Mouse (Mus musculus) left cerebral cortex, adult 2 months (tissue): Measurements from ENCODE around the gene Abcb11. TPM values are rescaled to one million over a fixed set of nuclear protein-coding genes. Genes with fewer than 3 reads are reported as not detected.

Experiments
- DNase-seq, 2 experiments: peaks; one replicate each; pipeline ENCODE4 v3.0.0; 2021 to 2022; ENCODE audit warnings: low spot score in 2 of 2, mixed read lengths in 1 of 2; ENCODE audit errors: extremely low spot score in 1 of 2
- H3K27ac ChIP-seq: fragments of 200-600 bp; 2 replicates; pipeline ENCODE4 v1.8.1; 2022
- H3K4me3 ChIP-seq: fragments of 200-600 bp; 2 replicates; pipeline ENCODE4 v1.8.1; 2022
- CTCF ChIP-seq: fragments of 200-600 bp; IDR thresholded peaks from 2 replicates; pipeline ENCODE4 v1.8.1; 2022; ENCODE audit warnings: antibody characterized with exemption, mild to moderate bottlenecking, moderate library complexity
- intact Hi-C: fragments of 180-260 bp; cut with DNase I; formaldehyde crosslinking; loops from one replicate; pipeline ENCODE4 v1.15.1; 2025
- total RNA-seq, 2 experiments: library from RNA; stranded (reverse); gene quantifications; 2 replicates each; pipeline ENCODE4 v1.2.3; 2021

Gene Abcb11
- total RNA-seq, 2 experiments from 2014 or later = not detected

DNA sequence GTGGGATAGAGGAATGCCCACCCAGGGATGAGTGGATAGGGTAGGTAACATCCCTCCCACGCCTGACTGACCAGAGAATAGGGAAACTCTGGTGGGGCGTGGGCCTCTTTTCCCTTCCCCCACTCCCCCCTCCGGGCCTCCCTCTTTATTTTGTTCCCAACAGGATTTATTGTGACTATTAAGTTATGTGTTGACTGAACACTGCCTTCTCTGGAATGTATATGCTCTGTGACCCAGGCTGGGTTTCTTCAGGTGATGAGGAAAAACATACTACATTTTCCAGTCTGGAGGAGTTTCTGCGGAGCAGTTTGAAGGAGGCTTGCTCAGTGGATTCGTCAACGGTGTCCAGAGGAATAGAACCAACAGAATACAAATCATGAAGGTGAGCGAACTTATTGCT is 131.6 kb downstream of the Abcb11 start, which contains the start of gene G6pc2:
Gene G6pc2, plus strand, starts transcription at position 301 of the 400 bp plus-strand sequence.
- no peak for TF ChIP-seq CTCF
- intact Hi-C loops = no loop called here
- Histone ChIP-seq H3K27ac (no peak within 1 kb of the TSS), H3K4me3 (no peak within 1 kb of the TSS)
- DNase-seq = no peak

DNA sequence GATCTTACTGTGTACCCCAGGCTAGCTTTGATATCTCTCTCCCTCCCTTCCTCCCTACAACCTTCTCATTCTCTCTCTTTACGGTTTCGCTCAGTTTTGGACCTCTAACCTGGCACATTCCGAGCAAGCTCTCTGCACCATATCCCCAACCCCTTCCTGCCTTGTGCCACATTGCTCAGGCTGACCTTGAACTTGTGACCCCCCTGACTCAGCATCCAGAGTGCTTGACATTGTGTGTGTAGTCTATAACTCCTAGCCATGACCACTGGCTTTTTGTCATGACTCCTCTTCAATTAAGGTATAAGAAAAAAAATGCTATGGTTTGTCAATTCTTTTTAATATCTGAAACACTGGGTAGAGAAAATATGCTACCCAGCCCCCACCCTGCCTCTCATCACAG is 132.7 kb downstream of the Abcb11 start:
- intact Hi-C loops = no loop called here
- H3K27ac ChIP-seq = no peak overlapping the region
- no peak for DNase-seq
- no peak overlapping the region for H3K4me3 ChIP-seq
- TF ChIP-seq CTCF = no peak

DNA sequence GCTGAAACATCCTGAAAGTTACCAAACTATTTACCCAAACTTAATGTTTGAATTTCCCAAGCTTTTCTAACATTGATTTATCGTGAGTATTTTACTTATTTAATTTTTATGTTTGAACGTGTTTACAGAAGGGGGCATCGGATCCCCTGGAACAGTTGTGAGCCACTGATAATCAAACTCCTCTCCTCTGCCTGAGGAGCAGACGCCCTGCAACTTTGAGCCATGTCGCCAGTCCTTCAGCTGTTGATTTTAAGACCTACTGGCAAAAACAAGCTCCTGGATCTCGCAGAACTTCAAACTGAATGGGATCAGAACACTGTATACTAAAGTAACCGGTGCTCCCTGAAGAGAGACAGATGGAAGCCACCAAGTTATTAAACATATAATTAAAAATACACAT is 135.9 kb downstream of the Abcb11 start:
- intact Hi-C loops = no loop called here
- TF ChIP-seq CTCF = no peak
- Histone ChIP-seq H3K27ac (no peak overlapping the region), H3K4me3 (peak overlapping the region; percentile 76)
- no peak for DNase-seq

DNA sequence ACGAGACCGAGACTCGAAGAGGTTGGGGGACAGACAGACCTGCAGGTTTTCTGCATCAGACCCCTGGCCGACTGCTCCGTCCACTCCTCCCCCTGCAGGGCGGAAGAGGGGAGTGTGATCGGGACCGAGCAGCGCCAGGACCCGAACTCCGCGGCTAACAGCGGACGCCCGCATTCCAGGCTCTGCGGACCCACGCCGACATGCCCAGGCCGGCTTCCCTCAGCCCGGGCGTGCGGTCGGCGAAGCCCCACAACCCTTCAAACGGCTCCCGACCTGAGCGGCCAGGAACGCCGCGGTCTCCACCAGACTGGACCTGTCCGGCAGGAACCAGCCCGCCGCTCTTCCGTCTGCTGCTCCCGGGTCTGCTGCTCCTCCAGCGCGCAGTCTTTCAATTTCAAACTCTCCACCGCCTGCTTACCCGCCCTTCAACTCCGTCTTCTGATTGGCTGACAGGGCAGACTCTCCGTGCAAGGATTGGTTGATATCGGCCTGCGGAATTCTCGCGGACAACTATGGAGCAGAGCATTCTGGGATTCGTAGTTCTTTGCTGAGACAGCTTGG is 136.5 kb downstream of the Abcb11 start, which contains the start of gene Spc25:
Gene Spc25, minus strand, starts transcription at position 404 of the 561 bp plus-strand sequence.
- H3K4me3 ChIP-seq = peak within 1 kb of the TSS; percentile 76
- DNase-seq = peak; percentile 83 to 87
- intact Hi-C loops = no loop called here
- H3K27ac ChIP-seq = no peak within 1 kb of the TSS
- TF ChIP-seq CTCF = no peak; the same call in none of the 2 replicates

DNA sequence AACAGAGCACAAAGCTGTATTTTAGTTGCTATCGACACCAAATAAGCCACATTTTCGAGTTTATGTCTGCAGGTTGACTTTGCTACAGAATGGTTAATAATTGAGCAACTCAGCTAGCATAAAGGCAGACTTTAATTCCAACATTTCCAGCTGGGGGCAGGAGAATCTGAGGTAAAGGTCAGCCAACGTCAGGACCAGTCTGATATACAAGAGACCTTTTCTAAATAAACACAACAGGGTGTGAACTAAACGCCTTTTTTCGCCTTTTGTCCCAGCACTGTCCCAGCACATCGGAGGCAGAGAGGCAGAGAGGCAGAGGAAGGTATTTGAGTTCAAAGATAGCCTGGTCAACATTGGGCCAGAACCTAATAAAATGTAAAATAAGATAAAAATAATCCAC is 137.2 kb downstream of the Abcb11 start:
- intact Hi-C loops = no loop called here
- Histone ChIP-seq H3K4me3 (no peak overlapping the region; the same call in 1 of the 2 replicates), H3K27ac (no peak overlapping the region)
- TF ChIP-seq CTCF = no peak
- DNase-seq = no peak

DNA sequence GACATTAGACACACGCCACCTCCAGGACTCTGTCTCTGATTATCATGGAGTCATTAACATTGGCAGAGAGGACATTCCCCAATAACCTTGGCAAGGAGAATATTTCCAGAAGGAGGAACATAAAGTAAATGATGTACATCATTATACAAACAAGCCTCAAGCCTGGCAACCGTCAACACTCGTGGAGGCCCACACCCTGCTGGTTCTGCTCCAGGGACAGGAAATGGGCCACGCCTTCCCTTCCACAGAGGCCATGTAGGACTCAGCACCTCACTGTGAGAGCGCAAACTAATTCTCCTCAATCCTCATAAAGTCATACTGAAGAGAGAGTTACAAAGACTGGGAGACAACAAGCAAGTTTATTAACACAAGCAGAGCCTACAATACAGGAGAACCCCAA is 148.9 kb downstream of the Abcb11 start:
- intact Hi-C loops = no loop called here
- Histone ChIP-seq H3K27ac (no peak overlapping the region), H3K4me3 (no peak overlapping the region)
- no peak for TF ChIP-seq CTCF
- DNase-seq = no peak

DNA sequence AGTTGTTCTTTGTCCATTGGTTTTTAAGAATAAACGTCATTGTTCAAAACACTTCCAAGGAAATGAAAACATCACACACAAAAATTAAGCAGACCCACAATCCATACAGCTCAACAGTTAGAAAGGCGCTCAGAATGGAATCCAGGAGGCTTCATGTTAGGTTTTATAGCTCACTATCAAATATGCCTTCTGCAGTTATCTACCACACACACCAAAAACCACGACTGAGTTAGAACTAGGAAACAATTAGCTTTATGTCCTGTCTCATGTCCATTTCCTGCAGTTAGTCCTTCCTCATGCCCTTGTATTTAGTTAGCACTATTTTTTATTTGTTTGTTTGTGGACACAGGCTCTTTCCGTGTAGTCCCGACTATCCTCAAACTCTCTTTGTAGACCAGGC is 151.4 kb downstream of the Abcb11 start:
- DNase-seq = no peak
- intact Hi-C loops = no loop called here
- H3K4me3 ChIP-seq = no peak overlapping the region
- no peak for TF ChIP-seq CTCF
- H3K27ac ChIP-seq = no peak overlapping the region

DNA sequence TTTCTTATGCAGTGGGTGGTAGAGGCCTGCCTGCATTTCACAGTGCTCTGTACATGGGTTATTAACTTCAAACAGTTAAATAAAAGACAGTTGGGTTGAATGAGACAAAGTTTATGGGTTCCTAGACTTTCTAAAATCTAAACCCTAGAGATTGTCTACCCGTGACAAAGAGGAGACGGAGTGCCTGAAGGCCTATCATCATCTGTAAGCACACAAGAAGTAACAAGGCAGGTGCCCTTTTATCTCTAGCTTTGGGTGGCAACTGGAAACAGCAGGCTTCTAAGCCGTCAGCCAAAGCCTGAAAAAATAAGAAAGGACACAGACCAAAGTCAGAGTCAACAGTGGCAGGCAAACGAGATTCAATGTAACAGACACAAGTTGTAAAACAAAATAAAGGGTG is 153.2 kb downstream of the Abcb11 start:
- intact Hi-C loops = no loop called here
- DNase-seq = no peak
- no peak for TF ChIP-seq CTCF
- H3K27ac ChIP-seq = no peak overlapping the region
- H3K4me3 ChIP-seq = no peak overlapping the region

DNA sequence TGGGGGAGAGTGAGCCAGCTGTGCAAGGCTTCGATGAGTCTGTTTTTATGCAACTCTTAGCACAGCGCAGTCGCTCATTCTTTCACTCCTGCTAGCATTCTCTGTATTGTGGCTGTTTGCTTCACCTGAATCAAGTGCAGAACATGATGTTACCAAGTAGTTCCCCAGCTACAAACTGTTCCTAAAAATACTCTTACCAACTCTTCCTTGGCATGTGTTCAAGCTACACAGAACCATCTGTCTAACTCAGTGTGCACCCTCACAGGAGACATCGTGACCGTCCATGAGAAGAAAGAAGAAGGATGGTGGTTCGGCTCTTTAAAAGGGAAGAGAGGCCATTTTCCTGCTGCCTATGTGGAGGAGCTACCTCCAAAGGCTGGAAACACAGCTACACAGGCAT is 153.7 kb downstream of the Abcb11 start:
- no peak overlapping the region for H3K4me3 ChIP-seq
- no peak for TF ChIP-seq CTCF
- DNase-seq = no peak
- intact Hi-C loops = no loop called here
- H3K27ac ChIP-seq = no peak overlapping the region

Other genes starting within 250 kb of the Abcb11 start
- 1 to 10 TPM; 3.5 to 6.6 TPM for gene Nostrin, start 206.8 kb downstream of the Abcb11 start, total RNA-seq
- 1 to 10 TPM in 1 of 2 experiments, under 1 TPM in 1; 0.61 to 1.4 TPM for gene Spc25, start 136.4 kb downstream of the Abcb11 start, total RNA-seq
- not detected for gene G6pc2, start 131.5 kb downstream of the Abcb11 start, total RNA-seq
- under 1 TPM in 1 of 2 experiments, not detected in 1; 0.14 TPM for gene Dhrs9, start 37.8 kb upstream of the Abcb11 start, total RNA-seq
- gene Lrp2, start 243.4 kb upstream of the Abcb11 start, total RNA-seq = under 1 TPM; 0.07 TPM